Comparison of ENCODE assay signal across 29 mouse cellular contexts in genomic region chr1:171560262-171560661, GRCm38 (mm10). TPM values are rescaled to one million over a fixed set of nuclear protein-coding genes. Genes with fewer than 3 reads are reported as not detected.
DNase-seq lines count a peak whose midpoint lies in the region; ATAC-seq and TF ChIP-seq lines count a peak whose summit lies in the region.
"Had no signal": no experiment of that assay in that cellular context is flagged by ENCODE, and none has a peak within 500 bp of the region (broad histone marks: within the 10 kb centered on the region; RNA-seq: fewer than 3 reads in every experiment).

No protein-coding gene starts in this region.

- H3K4me2 ChIP-seq in midbrain, embryonic 13.5 days (replicated peaks) = no peak overlapping the region

- H3K79me2 ChIP-seq in macrophage (ENCODE audit: inconsistent target) = no peaks in the 10 kb centered on the region

- H3K27me3 ChIP-seq in megakaryocyte, embryonic 14.5 days (replicated peaks) = no peaks in the 10 kb centered on the region
- H3K27me3 ChIP-seq in midbrain, embryonic 13.5 days = no peaks in the 10 kb centered on the region
- H3K27me3 ChIP-seq: CH12.LX, Patski had no signal

- no peak for ATAC-seq in megakaryocyte, adult 5-6 weeks (ENCODE audit: poor library complexity, severe bottlenecking)
- no peak for ATAC-seq in midbrain, embryonic 13.5 days
- ATAC-seq: activated CD4-positive, CD25-positive, alpha-beta regulatory T cell, adult 4 months; CD4-positive, CD25-positive, alpha-beta regulatory T cell, adult 4 months; Patski had no signal

- peaks cover 77% of the 10 kb centered on the region for H3K4me1 ChIP-seq in megakaryocyte, embryonic 14.5 days
- no peaks in the 10 kb centered on the region for H3K4me1 ChIP-seq in midbrain, embryonic 13.5 days (replicated peaks)

- H3K36me3 ChIP-seq in megakaryocyte, embryonic 14.5 days (replicated peaks; ENCODE audit: low read length) = peaks cover 13% of the 10 kb centered on the region
- no peaks in the 10 kb centered on the region for H3K36me3 ChIP-seq in macrophage (ENCODE audit: inconsistent target)
- no peaks in the 10 kb centered on the region for H3K36me3 ChIP-seq in midbrain, embryonic 13.5 days
- H3K36me3 ChIP-seq: G1E had no signal

- DNase-seq in heart, adult 11 months = peak; percentile 31
- DNase-seq in heart, postnatal 36 days = no peak
- DNase-seq in 416B (ENCODE audit: low read depth) = peak; percentile 57
- no peak for DNase-seq in left cerebral cortex, adult 2 months (ENCODE audit: extremely low spot score in 1 of 2, low spot score in 2 of 2)
- DNase-seq: adrenal gland, adult 2 months; adrenal gland, adult 8-10 months; adrenal gland, postnatal 10 days; adrenal gland, postnatal 14 days; adrenal gland, postnatal 25 days; adrenal gland, postnatal 36 days; B cell, adult 2 months; cerebellum, adult 11 months; cerebellum, adult 11-12 months; cerebellum, adult 18-20 months had no signal

- H3K9me3 ChIP-seq in megakaryocyte, embryonic 14.5 days = no peaks in the 10 kb centered on the region
- H3K9me3 ChIP-seq in midbrain, embryonic 13.5 days = no peaks in the 10 kb centered on the region

- no peak for TF ChIP-seq CTCF in left cerebral cortex, adult 2 months (IDR thresholded peaks at IDR 0.05)

- WGBS in macrophage (ENCODE audit: missing documents) = 55% methylated on average over 2 of the region's 2 CpGs
- 85% methylated on average over 2 of the region's 2 CpGs for whole genome bisulfite sequencing in midbrain, embryonic 13.5 days

- intact Hi-C loops in heart, postnatal 36 days (cut with DNase I) = no loop called here
- intact Hi-C loops in left cerebral cortex, adult 2 months (cut with DNase I) = loop anchor here (10.0 kb wide), 1 partner anchor 195 kb away; the partner anchor contains the start of gene Klhdc9

- H3K27ac ChIP-seq in macrophage = peak overlapping the region; percentile 89
- H3K27ac ChIP-seq in left cerebral cortex, adult 2 months = no peak overlapping the region
- no peak overlapping the region for H3K27ac ChIP-seq in midbrain, embryonic 13.5 days

- H3K9ac ChIP-seq in midbrain, embryonic 13.5 days (replicated peaks) = no peak overlapping the region

- H3K4me3 ChIP-seq in megakaryocyte, embryonic 14.5 days (replicated peaks) = peak overlapping the region; percentile 73
- no peak overlapping the region for H3K4me3 ChIP-seq in macrophage (ENCODE audit: inconsistent target)
- H3K4me3 ChIP-seq in left cerebral cortex, adult 2 months = no peak overlapping the region
- H3K4me3 ChIP-seq in midbrain, embryonic 13.5 days (replicated peaks) = no peak overlapping the region

RNA-seq across cellular contexts. Expression of gene Cd244a, which starts 1.3 kb away (rescaled TPM):
- under 1 TPM; 0.38 to 0.50 TPM for total RNA-seq in heart, postnatal 36 days (2021)
- polyA plus RNA-seq in megakaryocyte, embryonic 14.5 days (2012; ENCODE audit: insufficient read depth, low replicate concordance) = not detected in 2 replicates
- 12.3 and 15.1 TPM in 2 replicates for total RNA-seq in megakaryocyte, adult 5-6 weeks (2015)
- 16.3 and 16.8 TPM in 2 replicates for total RNA-seq in megakaryocyte, adult 5-6 weeks (2017)
- 10 to 100 TPM in 14 of 26 experiments, 1 to 10 TPM in 12; 3.1 to 28.0 (median 11.2) TPM for total RNA-seq in macrophage (2018; cell fraction: chromatin; rRNA removed)
- total RNA-seq in macrophage (2018; cell fraction: cytosol; rRNA removed) = 1 to 10 TPM; 1.7 to 6.0 (median 3.1) TPM
- 10 to 100 TPM in 18 of 26 experiments, 1 to 10 TPM in 8; 4.2 to 27.9 (median 11.0) TPM for total RNA-seq in macrophage (2018; cell fraction: nucleus; rRNA removed)
- polyA plus RNA-seq in macrophage (2018) = 2.6 to 6.3 TPM (median 2.7 TPM) in 3 replicates
- not detected for total RNA-seq in left cerebral cortex, adult 2 months (2021)
- polyA plus RNA-seq in midbrain, embryonic 13.5 days (2015; fragmentation: Nextera tagmentation; extraction: Ambion mirVana) = not detected in 2 replicates
- total RNA-seq: ES-E14, MEL had no signal
- polyA plus RNA-seq: brain, embryonic 14.5 days; C2C12; G1E; Patski had no signal

RNA-seq across cellular contexts. Expression of gene Itln1, which starts 25.2 kb away (rescaled TPM):
- not detected for total RNA-seq in heart, postnatal 36 days (2021)
- polyA plus RNA-seq in megakaryocyte, embryonic 14.5 days (2012; ENCODE audit: insufficient read depth, low replicate concordance) = 0.94 TPM in 1 of 2 replicates, not detected in the other
- total RNA-seq in megakaryocyte, adult 5-6 weeks (2015) = not detected in 2 replicates
- not detected in 2 replicates for total RNA-seq in megakaryocyte, adult 5-6 weeks (2017)
- not detected for total RNA-seq in macrophage (2018; cell fraction: chromatin; rRNA removed)
- under 1 TPM in 5 of 26 experiments, not detected in 21; 0.15 to 0.20 (median 0.18) TPM for total RNA-seq in macrophage (2018; cell fraction: cytosol; rRNA removed)
- total RNA-seq in macrophage (2018; cell fraction: nucleus; rRNA removed) = not detected
- not detected in 3 replicates for polyA plus RNA-seq in macrophage (2018)
- total RNA-seq in left cerebral cortex, adult 2 months (2021) = not detected
- not detected in 2 replicates for polyA plus RNA-seq in midbrain, embryonic 13.5 days (2015; fragmentation: Nextera tagmentation; extraction: Ambion mirVana)
- total RNA-seq: adrenal gland, adult 18-20 months; adrenal gland, adult 2 months; adrenal gland, adult 8-10 months; adrenal gland, postnatal 10 days; adrenal gland, postnatal 14 days; adrenal gland, postnatal 25 days; adrenal gland, postnatal 36 days; adrenal gland, postnatal 4 days; CH12.LX; ES-E14; G1E; MEL had no signal
- polyA plus RNA-seq: activated CD4-positive, CD25-positive, alpha-beta regulatory T cell, adult 4 months; adrenal gland, adult 2 months; brain, embryonic 14.5 days; C2C12; CD4-positive, CD25-positive, alpha-beta regulatory T cell, adult 4 months; G1E had no signal

RNA-seq across cellular contexts. Expression of gene Ly9, which starts 46.9 kb away (rescaled TPM):
- under 1 TPM; 0.19 to 0.38 TPM for total RNA-seq in heart, postnatal 36 days (2021)
- 3.3 TPM in 1 of 2 replicates, not detected in the other for polyA plus RNA-seq in megakaryocyte, embryonic 14.5 days (2012; ENCODE audit: insufficient read depth, low replicate concordance)
- 41.3 and 43.2 TPM in 2 replicates for total RNA-seq in megakaryocyte, adult 5-6 weeks (2015)
- 72.9 and 75.3 TPM in 2 replicates for total RNA-seq in megakaryocyte, adult 5-6 weeks (2017)
- 100 to 1,000 TPM in 23 of 26 experiments, 10 to 100 TPM in 3; 76.8 to 200 (median 144) TPM for total RNA-seq in macrophage (2018; cell fraction: chromatin; rRNA removed)
- 100 to 1,000 TPM; 293 to 703 (median 450) TPM for total RNA-seq in macrophage (2018; cell fraction: cytosol; rRNA removed)
- total RNA-seq in macrophage (2018; cell fraction: nucleus; rRNA removed) = 100 to 1,000 TPM; 156 to 447 (median 313) TPM
- 199 to 492 TPM (median 394 TPM) in 3 replicates for polyA plus RNA-seq in macrophage (2018)
- not detected for total RNA-seq in left cerebral cortex, adult 2 months (2021)
- polyA plus RNA-seq in midbrain, embryonic 13.5 days (2015; fragmentation: Nextera tagmentation; extraction: Ambion mirVana) = not detected in 2 replicates
- total RNA-seq: MEL had no signal
- polyA plus RNA-seq: C2C12, G1E, Patski had no signal

RNA-seq across cellular contexts. Expression of gene Alyref2, which starts 57.0 kb away (rescaled TPM):
- total RNA-seq in heart, postnatal 36 days (2021) = 1 to 10 TPM; 2.1 to 3.3 TPM
- polyA plus RNA-seq in megakaryocyte, embryonic 14.5 days (2012; ENCODE audit: insufficient read depth, low replicate concordance) = 4.6 and 9.8 TPM in 2 replicates
- total RNA-seq in megakaryocyte, adult 5-6 weeks (2015) = 8.7 and 11.4 TPM in 2 replicates
- total RNA-seq in megakaryocyte, adult 5-6 weeks (2017) = 12.7 and 13.2 TPM in 2 replicates
- 10 to 100 TPM in 9 of 26 experiments, 1 to 10 TPM in 17; 1.2 to 19.7 (median 5.0) TPM for total RNA-seq in macrophage (2018; cell fraction: chromatin; rRNA removed)
- total RNA-seq in macrophage (2018; cell fraction: cytosol; rRNA removed) = 10 to 100 TPM in 5 of 26 experiments, 1 to 10 TPM in 21; 2.7 to 11.6 (median 7.5) TPM
- 10 to 100 TPM in 12 of 26 experiments, 1 to 10 TPM in 14; 3.5 to 31.9 (median 8.3) TPM for total RNA-seq in macrophage (2018; cell fraction: nucleus; rRNA removed)
- 6.9 to 8.0 TPM (median 7.2 TPM) in 3 replicates for polyA plus RNA-seq in macrophage (2018)
- total RNA-seq in left cerebral cortex, adult 2 months (2021) = 1 to 10 TPM; 4.9 to 5.4 TPM
- 30.1 and 31.2 TPM in 2 replicates for polyA plus RNA-seq in midbrain, embryonic 13.5 days (2015; fragmentation: Nextera tagmentation; extraction: Ambion mirVana)

Comparison
In these comparisons a context has a peak if more than half of its experiments do, and no peak if none do; other contexts are left out.
1. DNase-seq: peak in heart, adult 11 months (single experiment) and 416B (single experiment); none in heart, postnatal 36 days (0 of 2) and left cerebral cortex, adult 2 months (0 of 2).
2. RNA of gene Cd244a, which starts 1.3 kb away (total RNA-seq): 12.3 to 16.8 TPM in megakaryocyte, adult 5-6 weeks; 0.38 to 0.50 TPM in heart, postnatal 36 days and not detected in left cerebral cortex, adult 2 months; every median in the first group is over 4 times any median in the second.
3. RNA of gene Ly9, which starts 46.9 kb away (total RNA-seq): 41.3 to 75.3 TPM in megakaryocyte, adult 5-6 weeks; 0.19 to 0.38 TPM in heart, postnatal 36 days and not detected in left cerebral cortex, adult 2 months; every median in the first group is over 10 times any median in the second.